Mouse (Mus musculus): ENCODE results near the gene Atad5. TPM values are rescaled to one million over a fixed set of nuclear protein-coding genes. Genes with fewer than 3 reads are reported as not detected.
"Not testable (repeated sequence)": the region's sequence is repeated elsewhere in the genome, so short reads cannot be mapped to it uniquely, and the experiment has no call there.

The Atad5 gene
- total and polyA plus RNA-seq, 2 experiments from 2014 or later = 3.2 to 10.6 TPM

GRCm38 (mm10) chr11:80178316-80178715 is 89.1 kb downstream of the Atad5 start:
- Histone ChIP-seq H3K9me3 (ENCODE audit: low read length) (no peaks in the 10 kb centered on the region), H3K4me2 (ENCODE audit: low read depth) (no peak overlapping the region), H3K9ac (no peak overlapping the region), H3K4me3 (ENCODE audit: low read depth, low read length) (no peak overlapping the region), H3K27ac (ENCODE audit: low read depth, low read length) (no peak overlapping the region), H3K27me3 (ENCODE audit: insufficient read depth, low read length) (no peaks in the 10 kb centered on the region), H3K4me1 (ENCODE audit: insufficient read depth) (no peaks in the 10 kb centered on the region), H3K36me3 (ENCODE audit: insufficient read depth) (no peaks in the 10 kb centered on the region)
- 83% methylated on average over 8 of the region's 8 CpGs for WGBS
- ATAC-seq (no peak), DNase-seq (no peak)
- TF ChIP-seq CTCF (IDR thresholded peaks at IDR 0.05; ENCODE audit: low read depth) = no peak

GRCm38 (mm10) chr11:80181021-80181749 is 92.0 kb downstream of the Atad5 start:
- Histone ChIP-seq H3K9me3 (ENCODE audit: low read length) (no peaks in the 10 kb centered on the region), H3K27ac (ENCODE audit: low read depth, low read length) (no peak overlapping the region), H3K4me2 (ENCODE audit: low read depth) (no peak overlapping the region), H3K9ac (no peak overlapping the region), H3K4me1 (ENCODE audit: insufficient read depth) (no peaks in the 10 kb centered on the region), H3K4me3 (ENCODE audit: low read depth, low read length) (no peak overlapping the region), H3K27me3 (ENCODE audit: insufficient read depth, low read length) (no peaks in the 10 kb centered on the region), H3K36me3 (ENCODE audit: insufficient read depth) (no peaks in the 10 kb centered on the region)
- no peak for TF ChIP-seq CTCF (IDR thresholded peaks at IDR 0.05; ENCODE audit: low read depth)
- DNase-seq (no peak), ATAC-seq (no peak)
- WGBS = 77% methylated on average over 5 of the region's 5 CpGs

- H3K27ac ChIP-seq (ENCODE audit: low read depth, low read length); H3K36me3 ChIP-seq (ENCODE audit: insufficient read depth); H3K9me3 ChIP-seq (ENCODE audit: low read length); DNase-seq; H3K4me1 ChIP-seq (ENCODE audit: insufficient read depth); H3K27me3 ChIP-seq (ENCODE audit: insufficient read depth, low read length): not testable (repeated sequence)
- peak overlapping the region; percentile 45 for H3K4me3 ChIP-seq (ENCODE audit: low read depth, low read length)
- TF ChIP-seq CTCF (IDR thresholded peaks at IDR 0.05; ENCODE audit: low read depth) = peak; percentile 31
- H3K4me2 ChIP-seq (ENCODE audit: low read depth) = peak overlapping the region; percentile 71
- ATAC-seq = peak; percentile 43
- H3K9ac ChIP-seq = peak overlapping the region; percentile 48; the same call in 1 of the 2 replicates
- 42% methylated on average over 12 of the region's 12 CpGs for WGBS
Measured at GRCm38 (mm10) chr11:80183054-80183704, 94.0 kb downstream of the Atad5 start.

- Histone ChIP-seq H3K4me2 (ENCODE audit: low read depth) (peak within 1 kb of the TSS; percentile 71), H3K9me3 (ENCODE audit: low read length) (no peaks in the 10 kb centered on the region), H3K36me3 (ENCODE audit: insufficient read depth) (no peaks in the 10 kb centered on the region), H3K4me3 (ENCODE audit: low read depth, low read length) (peak within 1 kb of the TSS; percentile 45), H3K4me1 (ENCODE audit: insufficient read depth) (no peaks in the 10 kb centered on the region), H3K27me3 (ENCODE audit: insufficient read depth, low read length) (no peaks in the 10 kb centered on the region), H3K27ac (ENCODE audit: low read depth, low read length) (peak within 1 kb of the TSS; percentile 69), H3K9ac (peak within 1 kb of the TSS; percentile 48)
- no peak for TF ChIP-seq CTCF (IDR thresholded peaks at IDR 0.05; ENCODE audit: low read depth)
- peak; percentile 63 for DNase-seq
- WGBS = 2% methylated on average over 33 of the region's 33 CpGs
- peak; percentile 76 for ATAC-seq
Measured at GRCm38 (mm10) chr11:80183705-80184255, 94.6 kb downstream of the Atad5 start, which contains the start of gene Rnf135. Rnf135 (plus strand) TSS chr11:80183851.

- TF ChIP-seq CTCF (IDR thresholded peaks at IDR 0.05; ENCODE audit: low read depth) = no peak
Measured at GRCm38 (mm10) chr11:80184531-80185071, 95.4 kb downstream of the Atad5 start.

More at GRCm38 (mm10) chr11:80184531-80185071, 95.4 kb downstream of the Atad5 start:
- Histone ChIP-seq H3K27me3 (ENCODE audit: insufficient read depth, low read length) (no peaks in the 10 kb centered on the region), H3K36me3 (ENCODE audit: insufficient read depth) (no peaks in the 10 kb centered on the region), H3K4me3 (ENCODE audit: low read depth, low read length) (no peak overlapping the region), H3K4me1 (ENCODE audit: insufficient read depth) (no peaks in the 10 kb centered on the region), H3K27ac (ENCODE audit: low read depth, low read length) (no peak overlapping the region), H3K9ac (no peak overlapping the region), H3K9me3 (ENCODE audit: low read length) (no peaks in the 10 kb centered on the region), H3K4me2 (ENCODE audit: low read depth) (peak overlapping the region; percentile 71)
- no peak for ATAC-seq
- DNase-seq = no peak
- WGBS = 86% methylated on average over 6 of the region's 6 CpGs

Other genes starting within 250 kb of the Atad5 start
- gene Utp6, start 127.0 kb upstream of the Atad5 start, total RNA-seq (2014; rRNA removed) = 30.7 and 37.5 TPM in 2 replicates
- gene Utp6, start 127.0 kb upstream of the Atad5 start, polyA plus RNA-seq (2015; fragmentation: Nextera tagmentation; extraction: Ambion mirVana) = 18.5 and 29.4 TPM in 2 replicates
- 25.8 and 34.8 TPM in 2 replicates for gene Suz12, start 96.3 kb upstream of the Atad5 start, total RNA-seq (2014; rRNA removed)
- gene Suz12, start 96.3 kb upstream of the Atad5 start, polyA plus RNA-seq (2015; fragmentation: Nextera tagmentation; extraction: Ambion mirVana) = 7.3 and 8.1 TPM in 2 replicates
- gene Crlf3, start 8.4 kb upstream of the Atad5 start, total RNA-seq (2014; rRNA removed) = 11.2 and 12.0 TPM in 2 replicates
- 9.6 TPM in 2 replicates for gene Crlf3, start 8.4 kb upstream of the Atad5 start, polyA plus RNA-seq (2015; fragmentation: Nextera tagmentation; extraction: Ambion mirVana)
- gene Tefm, start 52.8 kb downstream of the Atad5 start, total RNA-seq (2014; rRNA removed) = 18.9 and 19.9 TPM in 2 replicates
- gene Tefm, start 52.8 kb downstream of the Atad5 start, polyA plus RNA-seq (2015; fragmentation: Nextera tagmentation; extraction: Ambion mirVana) = 23.7 and 25.6 TPM in 2 replicates
- 3.8 and 4.4 TPM in 2 replicates for gene Adap2, start 64.7 kb downstream of the Atad5 start, total RNA-seq (2014; rRNA removed)
- gene Adap2, start 64.7 kb downstream of the Atad5 start, polyA plus RNA-seq (2015; fragmentation: Nextera tagmentation; extraction: Ambion mirVana) = 2.2 and 3.2 TPM in 2 replicates
- gene Rnf135, start 94.5 kb downstream of the Atad5 start, total RNA-seq (2014; rRNA removed) = 1.3 and 2.0 TPM in 2 replicates
- 2.2 and 3.1 TPM in 2 replicates for gene Rnf135, start 94.5 kb downstream of the Atad5 start, polyA plus RNA-seq (2015; fragmentation: Nextera tagmentation; extraction: Ambion mirVana)
- gene Rhot1, start 119.6 kb downstream of the Atad5 start, total RNA-seq (2014; rRNA removed) = 69.5 and 79.1 TPM in 2 replicates
- 56.0 and 61.0 TPM in 2 replicates for gene Rhot1, start 119.6 kb downstream of the Atad5 start, polyA plus RNA-seq (2015; fragmentation: Nextera tagmentation; extraction: Ambion mirVana)
- 3.8 and 6.7 TPM in 2 replicates for gene Rhbdl3, start 211.5 kb downstream of the Atad5 start, total RNA-seq (2014; rRNA removed)
- gene Rhbdl3, start 211.5 kb downstream of the Atad5 start, polyA plus RNA-seq (2015; fragmentation: Nextera tagmentation; extraction: Ambion mirVana) = 2.5 and 2.8 TPM in 2 replicates

All from forebrain, postnatal 0 days (tissue).